Mouse (Mus musculus) lung, postnatal 10 days (tissue): ENCODE measurements around the gene Cd33.

ENCODE experiments used
- DNase-seq: peaks from one replicate; pipeline ENCODE4 v3.0.0; 2021

Gene Cd33

GRCm38 (mm10) chr7:43544225-43544977, at the start of gene Cd33:
Gene Cd33, minus strand, starts transcription at chr7:43544428.
- no peak for DNase-seq

GRCm38 (mm10) chr7:43584790-43585189, 40.6 kb upstream of the Cd33 start:
- no peak for DNase-seq

GRCm38 (mm10) chr7:43580526-43580925, 36.3 kb upstream of the Cd33 start:
- DNase-seq: no peak

DNA sequence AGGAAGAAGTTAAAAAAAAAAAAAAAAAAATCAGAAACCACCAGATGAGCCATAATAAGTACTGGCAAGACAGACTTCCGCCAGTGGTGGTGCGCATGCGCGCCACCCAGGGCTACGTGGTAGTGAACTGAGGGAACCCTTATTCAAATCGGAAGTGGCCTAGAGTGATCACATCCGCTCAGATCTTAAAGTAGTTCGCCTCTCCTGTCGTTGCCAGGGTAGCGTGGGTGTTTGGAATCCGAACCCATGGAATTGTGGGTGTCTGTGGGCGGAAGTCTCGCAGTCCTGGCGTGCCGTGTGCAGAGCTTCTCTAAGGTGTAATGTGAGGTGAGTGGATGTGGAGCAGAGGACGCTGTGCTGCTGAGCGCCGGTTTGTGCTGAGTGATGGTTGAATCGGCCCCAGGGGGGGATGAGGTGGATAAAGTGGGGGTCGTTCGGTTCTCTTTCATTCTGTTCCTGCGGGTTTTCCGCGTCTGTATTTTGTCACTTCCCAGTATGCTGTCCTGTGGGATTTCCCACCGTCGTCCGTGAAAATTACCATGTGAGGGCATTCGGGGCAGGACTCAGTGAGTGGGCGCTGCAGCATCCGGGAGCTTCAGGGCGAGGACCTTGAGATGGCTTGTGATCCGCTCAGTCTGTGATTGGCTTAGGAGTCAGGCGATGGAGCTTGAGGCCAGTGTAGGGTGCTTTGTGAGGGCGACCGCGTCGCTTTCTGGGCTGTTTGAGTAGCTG, 35.4 kb upstream of the Cd33 start, which contains the start of gene Zfp719:
Gene Zfp719 (plus strand): TSS at position 171 of the 732 bp plus-strand sequence.
- peak; percentile 95 for DNase-seq

DNA sequence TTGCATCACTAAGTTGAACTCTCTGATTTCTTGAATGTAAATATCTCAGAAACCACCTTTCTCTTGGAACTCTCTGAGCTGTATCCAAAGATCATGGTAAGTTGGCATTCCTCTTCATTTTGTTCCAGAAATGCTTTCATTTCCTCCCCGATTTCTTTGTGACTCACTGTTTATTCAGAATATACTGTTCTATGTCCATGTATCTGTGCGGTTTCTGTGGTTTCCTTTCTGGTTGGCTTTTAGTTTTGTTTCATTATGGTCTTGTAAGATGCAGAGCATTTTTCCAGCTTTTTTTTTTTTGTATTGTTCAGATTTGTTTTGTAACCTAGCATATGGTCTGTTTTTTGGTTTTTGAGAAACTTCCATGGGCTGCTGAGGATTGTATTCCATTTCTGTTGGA, 27.0 kb upstream of the Cd33 start:
- no peak for DNase-seq

DNA sequence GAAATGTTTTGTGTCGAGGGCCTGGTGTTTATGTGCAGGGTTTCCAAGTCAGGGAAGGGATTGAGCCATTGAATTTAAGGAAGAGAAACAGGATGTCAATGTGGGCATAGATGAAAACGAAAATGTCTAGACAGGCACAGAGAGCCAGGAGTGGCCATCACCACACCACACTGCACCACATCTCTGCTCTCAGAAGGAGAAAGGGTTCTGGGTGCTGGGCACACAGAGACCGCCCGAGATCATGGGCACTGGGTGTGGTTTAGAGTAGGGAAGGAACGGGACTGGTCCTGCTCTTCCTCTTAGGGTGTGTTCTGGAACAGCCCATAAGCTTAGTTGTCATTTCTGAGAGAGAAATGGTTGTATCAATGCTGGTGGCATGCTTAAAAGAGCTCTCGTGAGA, 19.1 kb upstream of the Cd33 start:
- no peak for DNase-seq

GRCm38 (mm10) chr7:43562651-43563070, 18.4 kb upstream of the Cd33 start:
- no peak for DNase-seq

GRCm38 (mm10) chr7:43562006-43562633, 17.9 kb upstream of the Cd33 start, which contains the start of gene Zfp658:
Gene Zfp658, plus strand, starts transcription at chr7:43562256.
- peak; percentile 93 for DNase-seq

- DNase-seq: no peak
Observed at GRCm38 (mm10) chr7:43556901-43557300, 12.7 kb upstream of the Cd33 start.

- DNase-seq: no peak
Observed at GRCm38 (mm10) chr7:43555351-43555750, 11.1 kb upstream of the Cd33 start.

- no peak for DNase-seq
Observed at GRCm38 (mm10) chr7:43554550-43554949, 10.3 kb upstream of the Cd33 start.

DNA sequence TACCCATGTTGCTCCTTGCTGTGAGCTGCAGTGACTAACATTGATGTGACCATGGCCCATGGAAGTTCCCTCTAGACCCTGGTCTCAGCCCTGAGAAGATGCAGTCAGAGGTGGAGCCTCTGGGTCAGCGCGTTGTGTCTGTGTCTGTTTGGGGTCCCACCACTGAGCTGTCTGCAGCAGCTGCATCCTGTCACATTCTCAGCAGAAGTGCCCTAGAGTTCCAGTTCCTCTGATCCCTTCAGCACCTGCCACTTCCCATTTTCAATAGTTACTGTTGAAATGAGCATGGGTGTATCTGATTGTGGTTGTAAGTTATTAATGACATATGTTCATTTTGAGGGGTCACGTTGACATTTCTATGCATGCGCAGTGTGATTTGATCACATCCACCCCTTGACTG, 8.9 kb upstream of the Cd33 start:
- no peak for DNase-seq

- no peak for DNase-seq
Observed at GRCm38 (mm10) chr7:43548206-43548605, 4.0 kb upstream of the Cd33 start.

DNA sequence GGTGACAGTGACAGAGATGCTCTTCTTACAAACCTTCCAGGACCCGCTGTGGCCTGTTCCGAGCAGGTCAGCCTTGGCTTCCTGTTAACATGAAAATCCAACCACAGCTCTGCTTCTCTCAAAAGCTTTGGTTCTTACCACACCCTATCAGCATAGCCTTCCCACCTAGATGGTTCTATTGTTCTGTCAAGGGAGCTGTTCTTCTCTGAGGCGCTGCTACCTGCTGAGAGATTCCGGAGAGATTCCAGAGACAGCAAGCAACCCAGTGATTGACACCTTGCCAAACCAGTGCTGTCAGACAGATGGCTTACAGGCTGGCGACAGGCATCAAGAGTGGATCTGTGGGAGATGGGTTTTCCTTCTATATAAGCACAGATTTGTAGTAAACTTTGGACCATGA, 3.4 kb upstream of the Cd33 start:
- no peak for DNase-seq

GRCm38 (mm10) chr7:43545656-43546545, 1.7 kb upstream of the Cd33 start:
- DNase-seq: no peak

- no peak for DNase-seq
Observed at GRCm38 (mm10) chr7:43538524-43538923, 5.7 kb downstream of the Cd33 start.

DNA sequence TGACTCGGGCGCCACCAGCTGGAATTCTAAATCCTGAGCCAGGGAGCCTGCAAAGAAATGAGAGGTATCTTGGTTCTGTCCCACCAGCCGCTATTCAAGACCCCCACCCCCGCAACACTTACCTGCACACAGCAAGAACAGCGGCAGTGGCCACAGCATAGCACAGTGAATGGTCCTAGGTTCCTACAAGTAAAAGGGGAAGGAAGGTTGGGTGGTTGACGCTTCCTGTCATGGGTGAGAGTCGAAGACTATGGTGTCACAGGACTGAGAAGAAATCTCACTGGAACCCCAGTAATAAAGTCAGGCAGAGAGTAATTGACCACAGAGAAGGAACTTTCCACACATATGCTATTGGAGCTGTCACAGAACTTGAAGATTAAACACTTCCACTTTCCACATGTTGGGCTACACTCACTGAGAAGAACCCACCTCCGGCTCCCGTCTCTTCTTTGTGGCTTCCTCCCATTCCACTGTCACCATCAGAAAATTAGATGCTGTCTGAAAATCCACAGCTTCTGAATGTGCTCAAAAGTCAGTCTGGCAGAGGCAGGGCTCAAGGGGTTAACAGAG, 11.2 kb downstream of the Cd33 start:
- DNase-seq: no peak

GRCm38 (mm10) chr7:43530216-43530785, 13.9 kb downstream of the Cd33 start:
- no peak for DNase-seq

GRCm38 (mm10) chr7:43525313-43525712, 18.9 kb downstream of the Cd33 start:
- no peak for DNase-seq

GRCm38 (mm10) chr7:43522776-43523175, 21.5 kb downstream of the Cd33 start:
- DNase-seq: no peak

GRCm38 (mm10) chr7:43518341-43518740, 25.9 kb downstream of the Cd33 start:
- no peak for DNase-seq

- no peak for DNase-seq
Observed at GRCm38 (mm10) chr7:43515076-43515475, 29.2 kb downstream of the Cd33 start.
